Mouse (Mus musculus) myocyte (in vitro differentiated cells): Measurements from ENCODE around the gene Fmo4. TPM values are rescaled to one million over a fixed set of nuclear protein-coding genes. Genes with fewer than 3 reads are reported as not detected.

Source experiments
- H3K27me3 ChIP-seq: one replicate; pipeline ENCODE4 v1.6.1; 2011; ENCODE audit not compliant: control insufficient read depth, insufficient read depth, insufficient read length
- H3K36me3 ChIP-seq: one replicate; pipeline ENCODE4 v1.6.1; 2011; ENCODE audit not compliant: control insufficient read depth, insufficient read depth
- H3K4me2 ChIP-seq: one replicate; pipeline ENCODE4 v1.6.1; 2011; ENCODE audit warnings: low read depth, control low read depth
- H3K4me3 ChIP-seq: one replicate; pipeline ENCODE4 v1.5.1; 2011; ENCODE audit warnings: mild to moderate bottlenecking, control low read depth, moderate library complexity
- H3K79me2 ChIP-seq: one replicate; pipeline ENCODE4 v1.6.1; 2011; ENCODE audit not compliant: control insufficient read depth, insufficient read depth
- H3ac ChIP-seq: one replicate; pipeline ENCODE4 v1.6.1; 2011; ENCODE audit not compliant: control insufficient read depth, insufficient read length
- CEBPB ChIP-seq: IDR thresholded peaks from 2 replicates; pipeline ENCODE4 v1.6.1; 2011; ENCODE audit warnings: mild to moderate bottlenecking, moderate library complexity; ENCODE audit not compliant: poor library complexity, insufficient read depth, severe bottlenecking
- E2F4 ChIP-seq: IDR thresholded peaks from one replicate; pipeline ENCODE4 v1.6.1; 2011; ENCODE audit warnings: mild to moderate bottlenecking, control low read depth, moderate library complexity; ENCODE audit not compliant: insufficient read depth
- MAX ChIP-seq: IDR thresholded peaks from one replicate; pipeline ENCODE4 v1.6.1; 2011; ENCODE audit warnings: low read depth, mild to moderate bottlenecking, control low read depth
- MYOD1 ChIP-seq, 3 experiments: IDR thresholded peaks; one replicate each; pipeline ENCODE4 v1.6.1; 2011; ENCODE audit warnings: control low read depth in 2 of 3, low read depth in 2 of 3, mild to moderate bottlenecking in 2 of 3, moderate library complexity in 1 of 3; ENCODE audit not compliant: insufficient read length in 2 of 3, control insufficient read depth in 1 of 3
- MYOG ChIP-seq, 3 experiments: IDR thresholded peaks; one replicate each; pipeline ENCODE4 v1.6.1; 2011; ENCODE audit warnings: control low read depth in 2 of 3, low read depth in 2 of 3, mild to moderate bottlenecking in 2 of 3; ENCODE audit not compliant: insufficient read length in 2 of 3, control insufficient read depth in 1 of 3, insufficient read depth in 1 of 3
- POLR2A ChIP-seq: IDR thresholded peaks from one replicate; pipeline ENCODE4 v1.6.1; 2011; ENCODE audit warnings: low read depth, mild to moderate bottlenecking, control low read depth, moderate library complexity; ENCODE audit not compliant: insufficient read length
- POLR2AphosphoS2 ChIP-seq: IDR thresholded peaks from one replicate; pipeline ENCODE4 v1.6.1; 2011; ENCODE audit warnings: low read depth, control low read depth; ENCODE audit not compliant: insufficient read length
- REST ChIP-seq: IDR thresholded peaks from one replicate; pipeline ENCODE4 v1.6.1; 2011; ENCODE audit warnings: mild to moderate bottlenecking, control low read depth, moderate library complexity; ENCODE audit not compliant: insufficient read depth, insufficient read length
- SRF ChIP-seq: IDR thresholded peaks from one replicate; pipeline ENCODE4 v1.6.1; 2011; ENCODE audit warnings: low read depth; ENCODE audit not compliant: control insufficient read depth, insufficient read length
- TCF12 ChIP-seq: IDR thresholded peaks from one replicate; pipeline ENCODE4 v1.6.1; 2011; ENCODE audit warnings: mild to moderate bottlenecking, control low read depth; ENCODE audit not compliant: poor library complexity, insufficient read depth, severe bottlenecking
- TCF3 ChIP-seq: IDR thresholded peaks from one replicate; pipeline ENCODE4 v1.6.1; 2011; ENCODE audit warnings: low read depth, control low read depth; ENCODE audit not compliant: insufficient read length
- USF1 ChIP-seq: IDR thresholded peaks from one replicate; pipeline ENCODE4 v1.6.1; 2011; ENCODE audit warnings: low read depth, mild to moderate bottlenecking, control low read depth, moderate library complexity
- polyA plus RNA-seq: library from polyadenylated mRNA; unstranded; fragments of >200 nt; fragmentation: generic; extraction: Trizol; gene quantifications from one replicate; pipeline ENCODE4 v1.2.1, GENCODE M21; 2012; ENCODE audit warnings: missing spikeins

The Fmo4 gene
- polyA plus RNA-seq, result not detected

- no peak within 1 kb of the TSS for H3ac ChIP-seq
- peak within 1 kb of the TSS; percentile 50 for H3K4me2 ChIP-seq
- H3K27me3 ChIP-seq, result no peaks in the 10 kb centered on the region
- TF ChIP-seq MAX (no peak), MYOD1 (IDR thresholded peaks at IDR 0.05; ENCODE audit: control insufficient read depth in 1 of 3, insufficient read length in 2 of 3, low read depth in 2 of 3) (no peak)
- H3K79me2 ChIP-seq, result no peaks in the 10 kb centered on the region
- H3K36me3 ChIP-seq, result no peaks in the 10 kb centered on the region
- no peak within 1 kb of the TSS for H3K4me3 ChIP-seq
Observed at GRCm38 (mm10) chr1:162813836-162814156, at the start of gene Fmo4. Gene Fmo4, minus strand, starts transcription at chr1:162813972.

- Histone ChIP-seq H3K4me3 (no peak overlapping the region), H3K36me3 (no peaks in the 10 kb centered on the region), H3K79me2 (no peaks in the 10 kb centered on the region), H3K4me2 (no peak overlapping the region), H3ac (no peak overlapping the region), H3K27me3 (no peaks in the 10 kb centered on the region)
- TF ChIP-seq MYOG (IDR thresholded peaks at IDR 0.05; ENCODE audit: control insufficient read depth in 1 of 3, insufficient read depth in 1 of 3, insufficient read length in 2 of 3, low read depth in 2 of 3) (peak in 2 of 3 experiments; percentile 8 to 44), TCF12 (no peak)
Observed at GRCm38 (mm10) chr1:162862328-162862727, 48.6 kb upstream of the Fmo4 start.

- H3K4me3 ChIP-seq, result peak overlapping the region; percentile 7
- peaks cover under 1% of the 10 kb centered on the region for H3K27me3 ChIP-seq
- TF ChIP-seq MAX, result no peak
- peak; percentile 92 for TF ChIP-seq TCF12
- TF ChIP-seq MYOG (IDR thresholded peaks at IDR 0.05; ENCODE audit: control insufficient read depth in 1 of 3, insufficient read depth in 1 of 3, insufficient read length in 2 of 3, low read depth in 2 of 3), result peak; percentile 80 to 94 (median 85)
- TF ChIP-seq POLR2AphosphoS2, result no peak
- TF ChIP-seq REST, result no peak
- no peak for TF ChIP-seq E2F4
- TF ChIP-seq TCF3, result peak; percentile 88
- no peak for TF ChIP-seq SRF
- TF ChIP-seq MYOD1 (IDR thresholded peaks at IDR 0.05; ENCODE audit: control insufficient read depth in 1 of 3, insufficient read length in 2 of 3, low read depth in 2 of 3), result peak; percentile 45 to 95 (median 79)
- no peak for TF ChIP-seq CEBPB
- TF ChIP-seq USF1, result no peak
- peak overlapping the region; percentile 41 for H3K4me2 ChIP-seq
- no peak overlapping the region for H3ac ChIP-seq
- H3K36me3 ChIP-seq, result no peaks in the 10 kb centered on the region
- H3K79me2 ChIP-seq, result no peaks in the 10 kb centered on the region
Observed at GRCm38 (mm10) chr1:162859996-162860605, 46.3 kb upstream of the Fmo4 start.

DNA sequence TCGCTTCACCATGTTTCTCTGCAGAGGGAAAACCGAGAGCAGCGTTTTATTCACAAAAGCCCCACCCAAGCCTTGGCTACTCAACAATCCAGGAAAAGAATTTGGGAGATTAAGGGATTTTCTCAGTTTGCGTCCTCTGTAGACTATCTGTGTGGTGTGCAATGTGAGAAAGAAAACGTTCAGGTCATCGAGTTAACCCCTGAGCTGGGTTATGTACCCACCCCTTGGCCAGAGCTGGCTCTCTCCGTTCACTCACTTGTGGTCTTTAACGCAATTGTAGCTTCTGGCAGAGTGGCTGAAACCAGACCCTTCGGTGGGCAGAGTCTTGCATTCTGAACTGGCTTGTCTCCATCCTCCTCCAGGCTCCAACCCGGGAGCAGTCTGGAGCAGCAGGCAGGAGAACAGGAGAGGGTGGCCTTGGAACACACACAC lies 45.8 kb upstream of the Fmo4 start:
- H3K79me2 ChIP-seq, result no peaks in the 10 kb centered on the region
- H3K36me3 ChIP-seq, result no peaks in the 10 kb centered on the region
- peaks cover 5% of the 10 kb centered on the region for H3K27me3 ChIP-seq
- H3K4me3 ChIP-seq, result peak overlapping the region; percentile 7
- peak overlapping the region; percentile 98 for H3K4me2 ChIP-seq
- TF ChIP-seq TCF12 (no peak), REST (no peak), CEBPB (no peak), SRF (no peak), POLR2AphosphoS2 (no peak), MYOG (IDR thresholded peaks at IDR 0.05; ENCODE audit: control insufficient read depth in 1 of 3, insufficient read depth in 1 of 3, insufficient read length in 2 of 3, low read depth in 2 of 3) (no peak), E2F4 (no peak), TCF3 (no peak), USF1 (no peak), POLR2A (no peak), MYOD1 (IDR thresholded peaks at IDR 0.05; ENCODE audit: control insufficient read depth in 1 of 3, insufficient read length in 2 of 3, low read depth in 2 of 3) (no peak), MAX (no peak)
- no peak overlapping the region for H3ac ChIP-seq

GRCm38 (mm10) chr1:162858748-162859130 lies 45.0 kb upstream of the Fmo4 start:
- Histone ChIP-seq H3K36me3 (no peaks in the 10 kb centered on the region), H3ac (no peak overlapping the region), H3K4me3 (peak overlapping the region; percentile 7), H3K79me2 (no peaks in the 10 kb centered on the region), H3K4me2 (peak overlapping the region; percentile 98), H3K27me3 (peaks cover 5% of the 10 kb centered on the region)
- TF ChIP-seq TCF12, result no peak
- no peak for TF ChIP-seq SRF
- TF ChIP-seq MYOG (IDR thresholded peaks at IDR 0.05; ENCODE audit: control insufficient read depth in 1 of 3, insufficient read depth in 1 of 3, insufficient read length in 2 of 3, low read depth in 2 of 3), result no peak
- TF ChIP-seq CEBPB, result no peak
- no peak for TF ChIP-seq POLR2AphosphoS2
- TF ChIP-seq MYOD1 (IDR thresholded peaks at IDR 0.05; ENCODE audit: control insufficient read depth in 1 of 3, insufficient read length in 2 of 3, low read depth in 2 of 3), result no peak
- no peak for TF ChIP-seq MAX
- TF ChIP-seq E2F4, result no peak
- no peak for TF ChIP-seq REST
- TF ChIP-seq USF1, result no peak
- no peak for TF ChIP-seq POLR2A
- TF ChIP-seq TCF3, result no peak
